Mouse (Mus musculus): ENCODE measurements around the gene Atp2a1.

- TF ChIP-seq CTCF (IDR thresholded peaks at IDR 0.05; ENCODE audit: extremely low read depth, insufficient read depth, insufficient read length, insufficient replicate concordance) (no peak), POLR2A (IDR thresholded peaks at IDR 0.05; ENCODE audit: low read depth, low read length) (no peak)
These were observed 29.1 kb upstream of the Atp2a1 start for GRCm38 (mm10) chr7:126491973-126492372.
